Mouse (Mus musculus) myocyte (in vitro differentiated cells): Measurements from ENCODE around the gene Grik5. TPM values are rescaled to one million over a fixed set of nuclear protein-coding genes. Genes with fewer than 3 reads are reported as not detected.

ENCODE experiments used
- H3K27me3 ChIP-seq: one replicate; pipeline ENCODE4 v1.6.1; 2011; ENCODE audit not compliant: control insufficient read depth, insufficient read depth, insufficient read length
- H3K36me3 ChIP-seq: one replicate; pipeline ENCODE4 v1.6.1; 2011; ENCODE audit not compliant: control insufficient read depth, insufficient read depth
- H3K4me2 ChIP-seq: one replicate; pipeline ENCODE4 v1.6.1; 2011; ENCODE audit warnings: low read depth, control low read depth
- H3K4me3 ChIP-seq: one replicate; pipeline ENCODE4 v1.5.1; 2011; ENCODE audit warnings: mild to moderate bottlenecking, control low read depth, moderate library complexity
- H3K79me2 ChIP-seq: one replicate; pipeline ENCODE4 v1.6.1; 2011; ENCODE audit not compliant: control insufficient read depth, insufficient read depth
- H3ac ChIP-seq: one replicate; pipeline ENCODE4 v1.6.1; 2011; ENCODE audit not compliant: control insufficient read depth, insufficient read length
- CEBPB ChIP-seq: IDR thresholded peaks from 2 replicates; pipeline ENCODE4 v1.6.1; 2011; ENCODE audit warnings: mild to moderate bottlenecking, moderate library complexity; ENCODE audit not compliant: poor library complexity, insufficient read depth, severe bottlenecking
- E2F4 ChIP-seq: IDR thresholded peaks from one replicate; pipeline ENCODE4 v1.6.1; 2011; ENCODE audit warnings: mild to moderate bottlenecking, control low read depth, moderate library complexity; ENCODE audit not compliant: insufficient read depth
- MAX ChIP-seq: IDR thresholded peaks from one replicate; pipeline ENCODE4 v1.6.1; 2011; ENCODE audit warnings: low read depth, mild to moderate bottlenecking, control low read depth
- MYOD1 ChIP-seq, 3 experiments: IDR thresholded peaks; one replicate each; pipeline ENCODE4 v1.6.1; 2011; ENCODE audit warnings: control low read depth in 2 of 3, low read depth in 2 of 3, mild to moderate bottlenecking in 2 of 3, moderate library complexity in 1 of 3; ENCODE audit not compliant: insufficient read length in 2 of 3, control insufficient read depth in 1 of 3
- MYOG ChIP-seq, 3 experiments: IDR thresholded peaks; one replicate each; pipeline ENCODE4 v1.6.1; 2011; ENCODE audit warnings: control low read depth in 2 of 3, low read depth in 2 of 3, mild to moderate bottlenecking in 2 of 3; ENCODE audit not compliant: insufficient read length in 2 of 3, control insufficient read depth in 1 of 3, insufficient read depth in 1 of 3
- POLR2A ChIP-seq: IDR thresholded peaks from one replicate; pipeline ENCODE4 v1.6.1; 2011; ENCODE audit warnings: low read depth, mild to moderate bottlenecking, control low read depth, moderate library complexity; ENCODE audit not compliant: insufficient read length
- POLR2AphosphoS2 ChIP-seq: IDR thresholded peaks from one replicate; pipeline ENCODE4 v1.6.1; 2011; ENCODE audit warnings: low read depth, control low read depth; ENCODE audit not compliant: insufficient read length
- REST ChIP-seq: IDR thresholded peaks from one replicate; pipeline ENCODE4 v1.6.1; 2011; ENCODE audit warnings: mild to moderate bottlenecking, control low read depth, moderate library complexity; ENCODE audit not compliant: insufficient read depth, insufficient read length
- SRF ChIP-seq: IDR thresholded peaks from one replicate; pipeline ENCODE4 v1.6.1; 2011; ENCODE audit warnings: low read depth; ENCODE audit not compliant: control insufficient read depth, insufficient read length
- TCF12 ChIP-seq: IDR thresholded peaks from one replicate; pipeline ENCODE4 v1.6.1; 2011; ENCODE audit warnings: mild to moderate bottlenecking, control low read depth; ENCODE audit not compliant: poor library complexity, insufficient read depth, severe bottlenecking
- TCF3 ChIP-seq: IDR thresholded peaks from one replicate; pipeline ENCODE4 v1.6.1; 2011; ENCODE audit warnings: low read depth, control low read depth; ENCODE audit not compliant: insufficient read length
- USF1 ChIP-seq: IDR thresholded peaks from one replicate; pipeline ENCODE4 v1.6.1; 2011; ENCODE audit warnings: low read depth, mild to moderate bottlenecking, control low read depth, moderate library complexity
- polyA plus RNA-seq: library from polyadenylated mRNA; unstranded; fragments of >200 nt; fragmentation: generic; extraction: Trizol; gene quantifications from one replicate; pipeline ENCODE4 v1.2.1, GENCODE M21; 2012; ENCODE audit warnings: missing spikeins

The Grik5 gene
- polyA plus RNA-seq, 1 experiment, result 14.7 TPM

GRCm38 (mm10) chr7:24978781-24979180 is 93.4 kb downstream of the Grik5 start:
- Histone ChIP-seq H3K27me3 (peaks cover 25% of the 10 kb centered on the region), H3K4me3 (no peak overlapping the region), H3K36me3 (no peaks in the 10 kb centered on the region), H3ac (no peak overlapping the region), H3K79me2 (no peaks in the 10 kb centered on the region), H3K4me2 (no peak overlapping the region)
- no peak for TF ChIP-seq CEBPB
- no peak for TF ChIP-seq USF1
- no peak for TF ChIP-seq TCF3
- no peak for TF ChIP-seq POLR2A
- TF ChIP-seq POLR2AphosphoS2, result no peak
- TF ChIP-seq TCF12, result no peak
- no peak for TF ChIP-seq MYOG (IDR thresholded peaks at IDR 0.05; ENCODE audit: control insufficient read depth in 1 of 3, insufficient read depth in 1 of 3, insufficient read length in 2 of 3, low read depth in 2 of 3)

GRCm38 (mm10) chr7:24974893-24975595 is 97.1 kb downstream of the Grik5 start:
- TF ChIP-seq MAX, result no peak
- TF ChIP-seq USF1, result no peak
- TF ChIP-seq REST, result no peak
- no peak for TF ChIP-seq POLR2AphosphoS2
- no peak for TF ChIP-seq MYOG (IDR thresholded peaks at IDR 0.05; ENCODE audit: control insufficient read depth in 1 of 3, insufficient read depth in 1 of 3, insufficient read length in 2 of 3, low read depth in 2 of 3)
- TF ChIP-seq MYOD1 (IDR thresholded peaks at IDR 0.05; ENCODE audit: control insufficient read depth in 1 of 3, insufficient read length in 2 of 3, low read depth in 2 of 3), result no peak
- TF ChIP-seq POLR2A, result no peak
- no peak for TF ChIP-seq SRF
- TF ChIP-seq CEBPB, result no peak
- no peak for TF ChIP-seq TCF12
- no peak for TF ChIP-seq TCF3
- no peak for TF ChIP-seq E2F4
- no peaks in the 10 kb centered on the region for H3K36me3 ChIP-seq
- no peak overlapping the region for H3ac ChIP-seq
- H3K27me3 ChIP-seq, result peaks cover 16% of the 10 kb centered on the region
- H3K4me2 ChIP-seq, result no peak overlapping the region
- no peak overlapping the region for H3K4me3 ChIP-seq
- H3K79me2 ChIP-seq, result no peaks in the 10 kb centered on the region

DNA sequence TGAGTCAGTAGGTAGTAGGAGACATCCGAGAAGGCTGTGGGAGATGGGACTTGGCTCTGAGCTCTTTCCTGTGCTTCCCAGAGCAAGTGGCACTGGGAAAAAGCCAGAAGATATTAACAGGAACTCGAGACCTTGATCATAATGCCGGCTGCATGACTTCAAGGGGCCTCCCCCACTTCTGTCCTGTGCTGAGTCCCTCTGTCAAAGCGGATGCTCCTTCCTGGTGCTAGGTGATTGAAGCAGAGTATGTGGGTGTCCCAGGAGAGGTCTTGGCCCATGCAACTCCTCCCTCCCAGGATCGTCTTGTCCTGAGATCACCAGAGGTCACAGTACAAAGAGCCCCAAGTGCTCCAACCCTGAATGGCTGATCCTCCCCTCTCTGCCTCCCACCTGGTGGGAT is 98.2 kb downstream of the Grik5 start:
- no peak overlapping the region for H3K4me3 ChIP-seq
- TF ChIP-seq E2F4, result no peak
- no peak for TF ChIP-seq REST
- TF ChIP-seq MAX, result no peak
- no peak for TF ChIP-seq MYOG (IDR thresholded peaks at IDR 0.05; ENCODE audit: control insufficient read depth in 1 of 3, insufficient read depth in 1 of 3, insufficient read length in 2 of 3, low read depth in 2 of 3)
- TF ChIP-seq POLR2A, result no peak
- TF ChIP-seq MYOD1 (IDR thresholded peaks at IDR 0.05; ENCODE audit: control insufficient read depth in 1 of 3, insufficient read length in 2 of 3, low read depth in 2 of 3), result no peak
- TF ChIP-seq POLR2AphosphoS2, result no peak
- TF ChIP-seq TCF3, result no peak
- TF ChIP-seq CEBPB, result no peak
- no peak for TF ChIP-seq USF1
- TF ChIP-seq SRF, result no peak
- no peak for TF ChIP-seq TCF12
- no peak overlapping the region for H3ac ChIP-seq
- H3K36me3 ChIP-seq, result no peaks in the 10 kb centered on the region
- no peaks in the 10 kb centered on the region for H3K79me2 ChIP-seq
- H3K4me2 ChIP-seq, result no peak overlapping the region
- H3K27me3 ChIP-seq, result peaks cover 11% of the 10 kb centered on the region

GRCm38 (mm10) chr7:24973208-24973607 is 98.9 kb downstream of the Grik5 start:
- no peaks in the 10 kb centered on the region for H3K79me2 ChIP-seq
- peaks cover 6% of the 10 kb centered on the region for H3K27me3 ChIP-seq
- no peak for TF ChIP-seq POLR2A
- no peak for TF ChIP-seq SRF
- TF ChIP-seq CEBPB, result no peak
- TF ChIP-seq MAX, result no peak
- TF ChIP-seq TCF12, result no peak
- no peak for TF ChIP-seq E2F4
- no peak for TF ChIP-seq TCF3
- TF ChIP-seq POLR2AphosphoS2, result no peak
- TF ChIP-seq USF1, result no peak
- TF ChIP-seq MYOG (IDR thresholded peaks at IDR 0.05; ENCODE audit: control insufficient read depth in 1 of 3, insufficient read depth in 1 of 3, insufficient read length in 2 of 3, low read depth in 2 of 3), result no peak
- no peak for TF ChIP-seq MYOD1 (IDR thresholded peaks at IDR 0.05; ENCODE audit: control insufficient read depth in 1 of 3, insufficient read length in 2 of 3, low read depth in 2 of 3)
- no peak for TF ChIP-seq REST
- no peak overlapping the region for H3K4me3 ChIP-seq
- no peaks in the 10 kb centered on the region for H3K36me3 ChIP-seq
- no peak overlapping the region for H3K4me2 ChIP-seq
- no peak overlapping the region for H3ac ChIP-seq
